Mouse (Mus musculus) heart, adult 11 months (tissue): ENCODE measurements at regions not wholly inside any gene's neighbourhood (a gene's known extent, or its start where the extent isn't known, plus 50 kb on each side); places are given as distances from the start of the nearest gene placed in this dataset.

Experiments used
- DNase-seq: peaks from one replicate; pipeline ENCODE4 v3.0.0; 2022

GRCm38 (mm10) chr14:88410722-88411437, 60.3 kb downstream of the Pcdh20 start:
- DNase-seq, result no peak

- no peak for DNase-seq
These were observed 71.9 kb downstream of the Pcdh20 start for GRCm38 (mm10) chr14:88399270-88399669.

- no peak for DNase-seq
These were observed 74.0 kb downstream of the Pcdh20 start for GRCm38 (mm10) chr14:88397187-88397586.

GRCm38 (mm10) chr14:88395016-88395415, 76.2 kb downstream of the Pcdh20 start:
- no peak for DNase-seq

- no peak for DNase-seq
These were observed 86.6 kb downstream of the Pcdh20 start for GRCm38 (mm10) chr14:88384553-88384952.

- peak; percentile 90 for DNase-seq
These were observed 124.0 kb downstream of the Pcdh20 start for GRCm38 (mm10) chr14:88347177-88347576.

- no peak for DNase-seq
These were observed 133.9 kb downstream of the Pcdh20 start for GRCm38 (mm10) chr14:88337304-88337703.

GRCm38 (mm10) chr14:88330613-88331012, 140.6 kb downstream of the Pcdh20 start:
- no peak for DNase-seq

GRCm38 (mm10) chr14:88326411-88326810, 144.8 kb downstream of the Pcdh20 start:
- peak; percentile 68 for DNase-seq

- no peak for DNase-seq
These were observed 192.9 kb downstream of the Pcdh20 start for GRCm38 (mm10) chr14:88278327-88278726.

GRCm38 (mm10) chr14:88264771-88265170, 206.4 kb downstream of the Pcdh20 start:
- DNase-seq, result no peak

- no peak for DNase-seq
These were observed 212.2 kb downstream of the Pcdh20 start for GRCm38 (mm10) chr14:88259034-88259433.

GRCm38 (mm10) chr14:88255131-88255530, 216.1 kb downstream of the Pcdh20 start:
- DNase-seq, result no peak
